Mouse (Mus musculus): ENCODE data around the gene Dcaf4.
A peak's percentile ranks its signal among the peaks of the same experiment; 100 is the strongest.

Gene Dcaf4

DNA sequence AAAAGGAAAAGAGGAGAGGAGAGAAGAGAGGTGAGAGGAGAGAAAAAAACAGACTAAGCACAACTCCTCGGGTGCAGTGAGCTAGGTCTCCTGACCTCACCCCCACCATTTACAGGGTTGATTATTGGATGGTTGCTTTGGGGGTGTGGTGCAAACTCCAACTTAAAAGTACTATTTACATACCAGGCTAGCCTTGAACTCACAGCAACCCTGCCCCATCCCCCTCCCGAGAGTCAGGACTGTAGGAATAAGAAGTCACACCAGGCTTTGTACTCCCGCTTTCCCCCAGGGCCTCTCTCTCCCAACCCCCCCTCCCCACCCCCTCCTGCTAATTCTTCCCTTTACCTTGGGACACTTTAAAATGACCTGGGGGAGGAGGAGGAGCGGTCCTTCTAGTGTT lies 23.9 kb upstream of the Dcaf4 start:
- no peak for DNase-seq (ENCODE audit: low spot score in 2 of 2)

DNA sequence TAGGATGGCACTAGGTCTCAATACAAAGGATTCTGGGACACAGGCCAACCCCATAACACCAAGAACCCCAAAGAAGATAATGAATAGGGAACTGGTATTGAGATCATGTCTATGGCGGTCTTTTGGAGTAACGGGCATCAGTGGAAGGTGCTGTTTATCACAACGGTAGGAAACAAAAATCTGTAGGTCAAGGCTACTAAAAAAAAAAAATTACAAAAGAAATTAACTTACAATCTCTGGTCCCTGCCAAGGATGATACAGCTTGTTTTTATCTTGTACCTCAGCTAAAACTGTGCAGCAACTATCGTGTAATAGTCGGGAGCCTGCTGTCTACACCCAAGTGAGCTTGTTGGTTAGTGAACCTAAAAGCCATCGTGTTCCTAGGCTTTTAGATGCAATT lies 23.5 kb upstream of the Dcaf4 start:
- no peak for DNase-seq (ENCODE audit: low spot score in 2 of 2)

DNA sequence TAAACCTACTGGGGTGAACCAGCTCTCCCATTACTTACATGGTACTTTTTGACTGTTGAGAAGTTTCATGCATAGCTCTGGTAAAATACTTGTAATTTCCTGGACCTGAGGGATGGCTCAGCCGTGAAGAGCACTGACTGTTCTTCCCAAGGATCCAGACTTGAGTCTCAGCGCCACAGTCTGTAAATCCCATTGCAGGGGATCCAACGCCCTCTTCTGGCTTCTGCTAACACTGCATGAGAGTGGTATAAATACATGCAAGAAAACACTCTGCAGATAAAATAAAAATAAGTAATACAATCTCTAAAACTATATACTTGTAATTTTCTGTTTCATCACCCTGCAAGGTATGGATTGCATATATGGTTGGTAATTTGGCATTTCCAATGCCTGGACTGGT lies 22.3 kb upstream of the Dcaf4 start:
- no peak for DNase-seq (ENCODE audit: low spot score in 2 of 2)

GRCm38 (mm10) chr12:83499256-83499655 lies 21.0 kb upstream of the Dcaf4 start:
- DNase-seq (ENCODE audit: low spot score in 2 of 2): no peak

DNA sequence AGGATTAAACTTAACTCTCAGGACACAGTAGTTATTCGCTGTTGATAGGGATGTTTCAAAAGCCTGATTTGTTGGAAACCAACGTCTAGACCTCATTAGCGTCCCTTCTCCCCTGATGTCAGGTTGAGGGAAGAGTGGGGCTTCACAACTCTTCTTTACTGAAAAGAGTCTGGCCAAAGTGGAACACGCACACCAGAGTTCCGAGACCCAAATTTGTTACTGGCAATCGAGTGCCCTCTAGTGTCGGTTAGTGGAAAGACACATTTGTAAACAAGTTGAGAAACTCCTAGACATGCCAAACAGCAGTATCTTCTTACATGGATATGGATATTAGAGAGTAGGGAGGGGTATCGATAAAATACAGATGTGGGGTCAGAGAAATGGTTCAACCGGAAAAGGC lies 18.1 kb upstream of the Dcaf4 start:
- DNase-seq (ENCODE audit: low spot score in 2 of 2): peak; percentile 30 to 36

- DNase-seq (ENCODE audit: low spot score in 2 of 2): no peak
These were observed 13.7 kb upstream of the Dcaf4 start for GRCm38 (mm10) chr12:83506543-83506942.

- no peak for DNase-seq (ENCODE audit: low spot score in 2 of 2)
These were observed 9.7 kb upstream of the Dcaf4 start for GRCm38 (mm10) chr12:83510586-83510985.

DNA sequence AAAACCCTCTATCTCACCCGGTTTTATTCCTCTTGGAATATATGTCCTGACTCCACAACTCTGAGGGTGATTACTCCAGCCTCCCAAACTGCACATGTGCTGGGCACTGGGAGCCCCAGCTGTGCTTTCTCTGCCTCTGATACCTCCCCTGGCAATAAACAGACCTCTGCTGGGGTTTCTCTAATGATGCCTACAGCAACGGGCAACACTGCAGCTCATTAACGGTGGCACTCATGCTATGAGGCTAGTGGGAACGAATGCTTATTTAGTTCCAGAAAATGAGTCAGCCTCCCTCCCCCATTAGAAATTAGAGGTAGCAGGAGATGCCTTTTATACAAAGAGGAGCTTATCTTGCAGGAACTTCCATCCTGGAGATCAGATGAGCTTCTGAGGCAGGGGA lies 7.5 kb upstream of the Dcaf4 start:
- no peak for DNase-seq (ENCODE audit: low spot score in 2 of 2)

- no peak for DNase-seq (ENCODE audit: low spot score in 2 of 2)
These were observed 7.1 kb upstream of the Dcaf4 start for GRCm38 (mm10) chr12:83513185-83513584.

- no peak for DNase-seq (ENCODE audit: low spot score in 2 of 2)
These were observed 6.0 kb upstream of the Dcaf4 start for GRCm38 (mm10) chr12:83514216-83514615.

DNA sequence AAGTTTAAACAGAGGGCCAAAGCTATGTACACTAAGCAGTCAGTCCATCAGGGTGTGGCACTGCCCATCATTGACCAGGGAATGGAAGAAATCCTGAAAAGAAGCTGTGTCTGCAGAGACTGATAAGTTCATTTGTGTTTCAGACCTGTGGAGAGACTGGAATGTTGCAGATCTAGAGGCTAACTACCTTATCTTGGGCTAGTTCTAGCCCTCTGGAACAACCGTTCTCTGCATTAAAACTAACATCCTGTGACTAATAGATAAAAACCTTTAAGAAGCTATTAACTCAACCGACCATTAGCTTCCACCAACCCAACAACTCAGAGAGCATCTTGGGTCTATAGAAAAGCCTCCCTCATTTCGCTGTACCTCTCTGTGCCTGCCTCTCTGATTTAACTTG lies 2.7 kb upstream of the Dcaf4 start:
- DNase-seq (ENCODE audit: low spot score in 2 of 2): no peak

DNA sequence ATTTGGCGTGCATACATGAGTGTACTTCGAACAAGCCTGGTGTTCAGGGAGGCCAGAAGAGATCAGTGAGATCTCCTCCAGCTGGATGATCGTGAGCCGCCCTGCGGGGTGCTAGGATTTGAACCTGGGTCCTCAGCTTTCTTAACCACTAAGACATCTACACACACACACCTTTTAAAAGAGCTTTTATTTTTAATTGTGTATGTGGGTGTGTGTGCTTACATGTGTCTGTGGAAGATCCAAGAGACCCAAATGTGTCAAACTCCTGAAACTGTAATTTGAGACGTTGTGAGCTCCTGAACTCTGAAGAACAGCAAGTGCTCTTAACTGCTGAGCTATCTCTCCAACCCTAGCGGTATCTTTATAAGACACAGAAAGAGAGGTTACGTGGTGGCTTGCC lies 817 bp downstream of the Dcaf4 start:
- no peak for DNase-seq (ENCODE audit: low spot score in 2 of 2)

GRCm38 (mm10) chr12:83523056-83523455 lies 2.8 kb downstream of the Dcaf4 start:
- no peak for DNase-seq (ENCODE audit: low spot score in 2 of 2)

- no peak for DNase-seq (ENCODE audit: low spot score in 2 of 2)
These were observed 3.6 kb downstream of the Dcaf4 start for GRCm38 (mm10) chr12:83523892-83524291.

DNA sequence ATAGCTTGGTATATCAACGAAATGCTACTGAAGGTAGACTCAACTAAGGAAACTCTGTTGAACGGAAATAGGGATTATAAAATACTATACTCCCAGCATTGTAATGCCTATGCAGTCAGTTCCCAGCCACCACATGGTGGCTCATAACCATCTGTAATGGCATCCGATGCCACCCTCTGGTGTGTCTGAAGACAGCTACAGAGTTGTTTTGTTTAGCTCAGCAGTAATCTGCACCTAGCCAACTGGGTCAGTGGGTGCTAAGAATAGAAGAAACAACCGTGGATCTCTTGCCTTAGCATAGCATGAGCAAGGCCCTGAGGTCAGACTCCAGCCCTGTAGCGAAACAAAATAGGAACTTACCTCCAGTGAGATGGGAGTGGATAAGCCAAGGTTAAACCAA lies 4.1 kb downstream of the Dcaf4 start:
- no peak for DNase-seq (ENCODE audit: low spot score in 2 of 2)

GRCm38 (mm10) chr12:83525822-83526544 lies 5.7 kb downstream of the Dcaf4 start:
- no peak for DNase-seq (ENCODE audit: low spot score in 2 of 2)

DNA sequence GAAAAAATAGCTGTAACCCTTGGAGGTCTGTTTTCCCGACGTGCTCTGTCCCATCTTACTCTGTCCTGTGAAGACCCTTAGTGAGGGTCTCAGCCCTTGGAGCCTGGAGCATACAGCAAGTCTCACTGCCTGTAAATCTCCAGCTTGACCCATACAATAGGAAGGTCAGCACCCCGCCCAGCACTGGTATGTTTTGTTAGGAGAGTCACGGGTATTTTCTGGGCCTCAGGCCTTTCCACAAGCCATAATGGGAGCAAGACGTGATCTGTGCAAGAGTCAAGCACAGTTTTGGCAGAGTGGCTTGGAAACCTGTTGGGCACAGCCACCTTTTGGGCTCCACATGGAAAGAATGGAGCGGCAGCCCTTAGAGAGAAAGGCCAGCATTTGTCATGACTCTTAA lies 7.5 kb downstream of the Dcaf4 start:
- no peak for DNase-seq (ENCODE audit: low spot score in 2 of 2)

GRCm38 (mm10) chr12:83528665-83529064 lies 8.4 kb downstream of the Dcaf4 start:
- DNase-seq (ENCODE audit: low spot score in 2 of 2): no peak

- DNase-seq (ENCODE audit: low spot score in 2 of 2): no peak
These were observed 11.7 kb downstream of the Dcaf4 start for GRCm38 (mm10) chr12:83531992-83532391.

- DNase-seq (ENCODE audit: low spot score in 2 of 2): peak in 1 of 2 experiments; percentile 16
These were observed 12.7 kb downstream of the Dcaf4 start for GRCm38 (mm10) chr12:83532966-83533365.

GRCm38 (mm10) chr12:83534190-83534589 lies 13.9 kb downstream of the Dcaf4 start:
- no peak for DNase-seq (ENCODE audit: low spot score in 2 of 2)

GRCm38 (mm10) chr12:83535428-83535827 lies 15.2 kb downstream of the Dcaf4 start:
- DNase-seq (ENCODE audit: low spot score in 2 of 2): no peak

DNA sequence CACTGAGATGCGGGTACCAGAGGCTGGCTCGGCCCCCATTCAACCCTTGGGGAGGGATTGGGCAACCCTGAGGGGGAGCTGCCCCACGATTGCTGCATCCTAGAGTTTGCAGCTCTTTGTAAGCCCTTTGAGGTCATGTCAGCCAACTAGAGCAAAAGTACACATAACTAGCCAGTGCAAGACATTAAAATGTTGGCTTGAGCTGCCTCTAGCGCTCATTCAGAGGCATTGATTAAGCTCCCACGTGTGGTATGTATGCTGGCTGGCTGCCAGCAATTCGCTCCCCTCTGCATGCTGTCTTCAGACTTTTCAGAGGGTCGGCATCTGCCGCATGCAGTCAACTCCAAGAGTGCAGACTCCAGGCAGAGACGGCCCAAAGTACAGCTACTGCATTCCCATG lies 15.8 kb downstream of the Dcaf4 start:
- DNase-seq (ENCODE audit: low spot score in 2 of 2): peak in 1 of 2 experiments; percentile 48

DNA sequence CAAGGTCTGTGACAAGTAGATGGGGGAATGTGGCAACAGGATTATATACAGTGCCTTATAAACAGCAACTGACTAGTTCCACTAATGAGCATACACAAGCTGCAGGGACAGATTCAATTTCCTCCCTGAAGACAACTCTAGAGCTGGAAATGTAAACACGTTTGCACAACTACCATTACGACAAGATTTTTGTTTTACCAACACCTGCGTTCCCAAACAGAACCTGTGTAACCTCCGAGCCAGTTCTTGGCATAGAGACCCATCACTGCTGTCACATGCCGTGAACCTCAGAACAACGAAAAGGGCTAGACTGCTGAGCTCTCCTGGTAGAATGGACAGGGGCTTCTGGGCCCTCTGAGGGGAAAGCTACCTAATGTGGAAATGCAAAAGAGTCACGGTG lies 23.7 kb downstream of the Dcaf4 start:
- no peak for DNase-seq (ENCODE audit: low spot score in 2 of 2)

All from urinary bladder, postnatal 36 days (tissue).